Mouse (Mus musculus) adrenal gland, adult 2 months (tissue): ENCODE measurements around the gene Prkcb. TPM values are rescaled to one million over a fixed set of nuclear protein-coding genes. Genes with fewer than 3 reads are reported as not detected.

Experiments used
- DNase-seq: peaks from one replicate; pipeline ENCODE4 v3.0.0; 2021
- polyA plus RNA-seq: library from polyadenylated mRNA; depleted of rRNA; stranded (reverse); fragments of >200 nt; gene quantifications from 2 replicates; pipeline ENCODE4 v1.2.3, GENCODE M21; 2012
- total RNA-seq, 2 experiments: library from RNA; stranded (reverse); gene quantifications; 2 replicates each; pipeline ENCODE4 v1.2.3; 2021

The Prkcb gene
- total and polyA plus RNA-seq, 3 experiments, result 5.0 to 21.3 (median 13.2) TPM

- peak; percentile 24 for DNase-seq
These were observed 926 bp downstream of the Prkcb start for GRCm38 (mm10) chr7:122289243-122290111.

- DNase-seq, result no peak
These were observed 1.6 kb downstream of the Prkcb start for GRCm38 (mm10) chr7:122290165-122290564.

DNA sequence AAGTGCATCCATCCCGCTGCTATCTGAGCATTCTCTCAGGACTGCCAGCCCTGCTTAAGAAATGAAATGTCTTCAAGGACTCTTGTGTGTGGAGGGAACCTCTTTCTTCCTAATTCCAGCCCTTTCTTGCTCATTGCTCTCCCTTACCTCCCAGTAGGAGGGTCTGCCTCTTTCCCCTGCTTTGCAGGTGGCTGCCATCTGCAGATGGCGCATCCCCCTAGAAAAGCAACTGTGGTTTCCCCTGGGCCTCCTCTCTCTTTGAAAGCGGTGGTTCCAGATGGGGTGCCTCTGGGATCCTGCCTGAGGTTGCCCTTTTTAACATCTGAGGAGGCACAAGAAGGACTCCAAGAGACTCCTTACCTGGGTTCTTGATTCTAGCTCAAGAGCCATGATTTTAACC, 2.2 kb downstream of the Prkcb start:
- no peak for DNase-seq

DNA sequence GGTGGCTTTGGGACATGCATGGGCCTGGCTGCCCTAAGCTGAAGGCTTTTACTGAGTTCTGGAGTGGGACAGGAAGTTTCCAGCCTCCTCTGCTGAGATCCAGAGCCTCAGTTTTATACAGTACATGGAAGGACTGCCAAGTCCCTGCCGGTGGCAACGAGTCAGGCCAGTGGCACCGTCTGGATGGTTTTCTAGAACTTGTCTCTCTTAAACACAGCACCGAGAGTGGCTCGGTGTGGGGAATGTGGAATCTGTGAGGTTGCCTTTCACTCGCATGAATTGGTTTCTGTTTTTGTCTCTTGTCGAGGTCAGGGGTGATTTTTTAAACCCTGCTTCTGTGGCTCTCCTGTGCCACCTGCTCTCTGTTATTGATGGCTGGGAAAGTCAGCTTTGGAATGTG, 3.6 kb downstream of the Prkcb start:
- no peak for DNase-seq

- no peak for DNase-seq
These were observed 5.6 kb downstream of the Prkcb start for GRCm38 (mm10) chr7:122294111-122294510.

GRCm38 (mm10) chr7:122295363-122295762, 6.8 kb downstream of the Prkcb start:
- DNase-seq, result no peak

GRCm38 (mm10) chr7:122296331-122296730, 7.8 kb downstream of the Prkcb start:
- no peak for DNase-seq

GRCm38 (mm10) chr7:122296805-122297204, 8.3 kb downstream of the Prkcb start:
- no peak for DNase-seq

DNA sequence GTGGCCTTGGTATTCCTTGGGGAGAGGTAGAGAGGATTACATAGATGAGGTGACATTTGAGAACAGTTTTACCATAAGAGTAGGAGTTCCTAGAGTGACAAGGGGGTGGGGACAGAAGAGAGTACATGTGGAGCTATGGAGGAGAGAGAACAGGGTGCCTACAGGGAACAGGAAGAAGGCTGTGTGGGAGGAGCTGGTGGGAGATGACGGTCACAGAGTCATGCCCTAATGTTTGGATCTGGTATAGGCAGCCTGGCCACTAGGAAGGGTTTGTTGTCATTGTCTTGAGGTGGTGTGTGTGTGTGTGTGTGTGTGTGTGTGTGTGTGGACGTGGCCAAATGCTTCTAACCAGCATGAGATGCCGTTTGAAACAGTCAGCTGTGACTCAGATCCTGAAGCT, 9.1 kb downstream of the Prkcb start:
- DNase-seq, result peak; percentile 41

GRCm38 (mm10) chr7:122298715-122299114, 10.2 kb downstream of the Prkcb start:
- DNase-seq, result no peak

- DNase-seq, result no peak
These were observed 12.0 kb downstream of the Prkcb start for GRCm38 (mm10) chr7:122300538-122300937.

GRCm38 (mm10) chr7:122302538-122302937, 14.0 kb downstream of the Prkcb start:
- DNase-seq, result no peak

- no peak for DNase-seq
These were observed 15.4 kb downstream of the Prkcb start for GRCm38 (mm10) chr7:122303988-122304387.

DNA sequence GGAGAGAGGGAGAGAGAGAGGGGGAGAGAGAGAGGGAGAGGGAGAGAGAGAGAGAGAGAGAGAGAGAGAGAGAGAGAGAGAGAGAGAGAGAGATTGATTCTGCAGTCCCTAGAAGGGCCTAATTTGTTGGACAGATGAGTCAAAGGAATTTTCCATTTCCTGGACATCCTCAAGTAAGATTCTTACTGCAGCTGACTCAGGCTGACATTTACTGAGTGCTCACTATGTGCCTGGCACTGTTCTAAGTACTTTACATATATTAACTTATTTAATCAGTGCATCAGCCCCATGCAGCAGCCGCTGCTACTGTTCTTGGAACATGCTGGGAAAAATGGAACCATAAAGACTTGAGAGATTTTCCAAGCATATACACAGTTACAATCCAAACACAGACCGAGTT, 16.0 kb downstream of the Prkcb start:
- no peak for DNase-seq

DNA sequence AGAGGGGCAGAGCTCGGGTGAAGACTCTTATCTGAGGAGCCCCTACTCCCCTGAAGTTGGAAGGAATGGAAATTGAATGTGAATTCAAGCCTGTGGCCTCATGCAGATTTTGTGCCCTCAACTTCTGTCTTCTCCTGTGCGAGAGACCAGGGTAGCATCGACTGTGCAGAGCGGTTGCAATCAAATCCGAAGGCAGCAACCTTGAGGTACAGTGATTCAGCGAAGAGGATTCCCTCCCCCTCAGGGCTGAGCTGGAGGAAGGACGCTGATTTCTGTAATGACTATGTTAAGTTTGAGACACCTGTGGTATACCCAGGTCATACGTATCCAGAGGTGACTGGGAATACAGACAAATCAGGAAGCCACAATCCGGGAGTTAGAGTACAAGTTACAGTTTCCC, 18.7 kb downstream of the Prkcb start:
- DNase-seq, result peak; percentile 45

GRCm38 (mm10) chr7:122308661-122309060, 20.1 kb downstream of the Prkcb start:
- no peak for DNase-seq

DNA sequence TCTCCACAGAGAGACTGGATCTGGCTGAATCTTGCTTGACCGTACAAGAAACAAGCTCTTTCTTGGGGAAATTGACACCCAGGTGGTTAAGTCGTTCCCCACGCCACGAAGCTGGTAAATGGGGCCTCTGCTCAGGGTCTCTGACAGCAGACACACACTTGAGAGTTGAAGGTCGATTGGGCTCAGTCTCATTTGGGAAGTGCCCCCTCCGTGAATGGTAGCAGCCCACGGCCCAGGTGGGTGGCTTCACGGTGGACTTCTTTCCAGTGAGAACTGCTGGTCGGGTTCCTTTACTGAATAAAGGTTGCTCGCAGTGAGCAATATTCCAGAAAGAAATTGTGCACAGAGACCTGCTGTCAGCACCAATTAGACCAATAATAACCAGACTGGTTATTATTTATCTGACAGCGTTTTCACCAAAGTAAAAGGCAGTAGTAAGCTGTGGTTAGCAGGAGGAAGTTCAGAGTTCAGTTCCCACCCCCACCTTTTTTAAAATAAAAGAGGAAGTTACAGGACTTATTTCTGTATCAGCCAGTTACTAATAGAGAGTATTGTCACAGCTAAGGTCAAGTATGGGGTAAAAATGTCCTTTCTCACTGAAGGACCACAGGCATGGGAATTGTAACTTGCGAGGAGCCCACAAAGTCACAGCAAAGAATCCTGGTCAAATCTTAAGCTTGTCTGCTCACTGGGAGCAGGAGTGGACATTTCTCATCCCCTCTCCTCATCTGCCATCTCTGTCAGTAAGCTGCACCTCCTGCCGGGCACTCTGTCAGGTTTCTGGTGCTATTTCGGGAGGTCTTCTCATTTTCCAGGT, 21.6 kb downstream of the Prkcb start:
- DNase-seq, result no peak

DNA sequence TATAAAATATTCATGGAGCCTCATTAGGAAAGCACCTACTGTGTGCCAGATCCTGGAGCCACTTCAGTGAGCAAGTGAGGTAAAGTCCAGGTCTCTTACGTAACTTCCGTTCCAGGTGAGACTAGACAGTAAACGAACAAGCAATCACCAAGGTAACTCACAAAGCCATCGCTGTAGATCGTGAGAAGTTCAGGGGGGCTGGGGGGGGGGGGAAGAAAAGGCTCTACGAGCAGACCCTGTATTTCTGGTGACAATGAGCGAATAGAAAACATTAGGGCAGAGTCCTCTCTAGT, 22.1 kb downstream of the Prkcb start:
- DNase-seq, result no peak

DNA sequence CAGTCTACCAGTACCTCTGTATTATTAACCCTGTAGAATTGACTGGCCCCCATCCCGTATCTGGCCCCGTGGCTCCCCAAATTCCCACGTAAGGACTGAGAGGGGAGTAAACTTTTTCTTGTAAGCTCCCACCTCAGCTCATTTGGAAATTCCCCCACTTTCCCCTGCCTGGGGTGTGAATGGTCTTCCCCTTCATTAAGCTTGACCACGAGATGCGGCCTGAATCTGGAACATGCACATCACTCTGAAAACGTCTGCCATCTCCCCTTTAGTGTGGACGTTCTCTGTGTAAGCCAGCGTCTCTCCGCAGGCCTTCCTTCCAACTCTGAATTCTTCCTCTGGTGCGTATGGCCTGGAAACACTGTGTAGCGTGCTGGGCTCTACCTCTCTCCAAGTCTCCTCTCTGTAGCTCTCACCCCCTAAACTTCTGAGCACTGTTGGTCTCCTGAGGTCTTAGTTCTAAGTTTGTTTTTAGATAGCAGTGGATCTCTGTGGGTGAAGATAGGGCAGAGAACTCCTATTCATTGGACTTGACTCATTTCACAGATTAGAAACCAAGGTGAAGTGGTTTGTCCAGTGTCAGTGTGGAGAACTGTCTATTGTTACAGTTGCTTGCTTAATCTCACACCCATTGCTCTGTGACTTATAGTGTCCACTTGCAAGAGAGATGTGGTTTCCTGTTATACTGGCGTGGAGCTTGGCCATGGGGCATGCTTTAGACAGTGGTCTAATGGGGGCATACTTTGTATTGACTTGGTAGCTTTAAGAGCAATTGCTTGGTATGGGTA, 25.3 kb downstream of the Prkcb start:
- DNase-seq, result no peak

GRCm38 (mm10) chr7:122315720-122316331, 27.3 kb downstream of the Prkcb start:
- DNase-seq, result no peak

GRCm38 (mm10) chr7:122316681-122317080, 28.1 kb downstream of the Prkcb start:
- no peak for DNase-seq

DNA sequence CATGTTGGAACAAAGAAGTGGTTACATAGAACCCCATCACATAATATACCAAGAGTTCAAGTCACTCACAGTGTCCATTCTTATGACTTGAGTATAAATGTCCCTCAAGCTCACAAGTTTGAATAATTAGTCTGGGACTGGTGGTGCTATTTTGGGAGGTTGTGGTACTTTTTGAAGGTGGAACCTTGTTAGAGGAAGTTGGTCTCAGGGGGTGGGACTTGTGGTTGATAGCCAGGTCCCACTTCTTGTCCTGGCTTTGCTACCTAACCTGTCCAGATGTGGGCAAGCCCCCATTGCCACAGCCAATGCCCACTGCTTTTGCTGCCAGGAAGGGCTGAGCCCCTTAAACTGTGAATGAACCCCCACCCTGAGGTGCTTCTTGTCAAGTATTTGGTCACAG, 28.9 kb downstream of the Prkcb start:
- DNase-seq, result no peak
